Mouse (Mus musculus) cerebellum, postnatal 10 days (tissue): ENCODE measurements at regions not wholly inside any gene's neighbourhood (a gene's known extent, or its start where the extent isn't known, plus 50 kb on each side); places are given as distances from the start of the nearest gene placed in this dataset.

Experiments
- DNase-seq, 2 experiments: peaks; one replicate each; pipeline ENCODE4 v3.0.0; 2021; ENCODE audit warnings: mixed read lengths in 2 of 2

- peak; percentile 56 to 59 for DNase-seq
These were observed 207.2 kb upstream of the Ncam1 start for GRCm38 (mm10) chr9:50005757-50006576.

GRCm38 (mm10) chr9:50002695-50003094, 204.0 kb upstream of the Ncam1 start:
- DNase-seq, result no peak

GRCm38 (mm10) chr9:50000497-50001404, 202.0 kb upstream of the Ncam1 start:
- DNase-seq, result peak; percentile 61 to 76

GRCm38 (mm10) chr9:49999970-50000369, 201.2 kb upstream of the Ncam1 start:
- DNase-seq, result peak; percentile 69 to 76

GRCm38 (mm10) chr9:49998101-49998500, 199.4 kb upstream of the Ncam1 start:
- no peak for DNase-seq

- peak; percentile 84 to 89 for DNase-seq
These were observed 190.9 kb upstream of the Ncam1 start for GRCm38 (mm10) chr9:49989464-49990271.

- no peak for DNase-seq
These were observed 189.3 kb upstream of the Ncam1 start for GRCm38 (mm10) chr9:49988064-49988463.

- DNase-seq, result no peak
These were observed 188.8 kb upstream of the Ncam1 start for GRCm38 (mm10) chr9:49987481-49987880.

GRCm38 (mm10) chr9:49980344-49981207, 181.9 kb upstream of the Ncam1 start:
- peak; percentile 73 to 86 for DNase-seq

GRCm38 (mm10) chr9:49975938-49976671, 177.4 kb upstream of the Ncam1 start:
- peak; percentile 86 to 93 for DNase-seq

- DNase-seq, result no peak
These were observed 175.3 kb upstream of the Ncam1 start for GRCm38 (mm10) chr9:49973974-49974495.

- DNase-seq, result no peak
These were observed 170.7 kb upstream of the Ncam1 start for GRCm38 (mm10) chr9:49969429-49969828.

GRCm38 (mm10) chr9:49964666-49965065, 165.9 kb upstream of the Ncam1 start:
- DNase-seq, result no peak

- peak; percentile 58 to 70 for DNase-seq
These were observed 163.9 kb upstream of the Ncam1 start for GRCm38 (mm10) chr9:49962561-49963071.

- peak; percentile 68 to 76 for DNase-seq
These were observed 163.2 kb upstream of the Ncam1 start for GRCm38 (mm10) chr9:49961965-49962364.

GRCm38 (mm10) chr9:49961329-49961728, 162.6 kb upstream of the Ncam1 start:
- no peak for DNase-seq

- no peak for DNase-seq
These were observed 161.3 kb upstream of the Ncam1 start for GRCm38 (mm10) chr9:49959987-49960386.

GRCm38 (mm10) chr9:49958890-49959289, 160.2 kb upstream of the Ncam1 start:
- peak; percentile 30 to 59 for DNase-seq

GRCm38 (mm10) chr9:49954601-49955000, 155.9 kb upstream of the Ncam1 start:
- DNase-seq, result no peak

GRCm38 (mm10) chr9:49950321-49950720, 151.6 kb upstream of the Ncam1 start:
- no peak for DNase-seq
